Mouse (Mus musculus) gastrocnemius, adult 18-20 months (tissue): ENCODE measurements around the gene Alpi. TPM values are rescaled to one million over a fixed set of nuclear protein-coding genes. Genes with fewer than 3 reads are reported as not detected.

ENCODE experiments used
- DNase-seq: peaks from one replicate; pipeline ENCODE4 v3.0.0; 2021; ENCODE audit warnings: low spot score
- long read RNA-seq, 2 experiments: library from polyadenylated mRNA; stranded (forward); transcript quantifications; one replicate each; pipeline ENCODE4 v2.0.0; 2021
- total RNA-seq, 2 experiments: library from RNA; stranded (reverse); gene quantifications; 2 replicates each; pipeline ENCODE4 v1.2.3; 2021

The Alpi gene
- not detected for total RNA-seq
- long read RNA-seq, experiment 1, result 0 reads
- long read RNA-seq, experiment 2, result 0 reads

GRCm38 (mm10) chr1:87101411-87101810 is at the start of gene Alpi:
Gene Alpi (minus strand): TSS chr1:87101606.
- no peak for DNase-seq

- no peak for DNase-seq
These were observed 48.0 kb upstream of the Alpi start for GRCm38 (mm10) chr1:87149422-87149821.

GRCm38 (mm10) chr1:87143141-87143540 is 41.7 kb upstream of the Alpi start:
- no peak for DNase-seq

GRCm38 (mm10) chr1:87142456-87142855 is 41.0 kb upstream of the Alpi start:
- DNase-seq, result peak; percentile 9

GRCm38 (mm10) chr1:87141550-87141949 is 40.1 kb upstream of the Alpi start:
- no peak for DNase-seq

- no peak for DNase-seq
These were observed 30.4 kb upstream of the Alpi start for GRCm38 (mm10) chr1:87131803-87132202.

GRCm38 (mm10) chr1:87127206-87128030 is 26.0 kb upstream of the Alpi start:
- no peak for DNase-seq

GRCm38 (mm10) chr1:87124673-87125072 is 23.3 kb upstream of the Alpi start, which contains the start of gene Akp3:
Gene Akp3 (plus strand): TSS chr1:87124973.
- DNase-seq, result no peak

GRCm38 (mm10) chr1:87114784-87115183 is 13.4 kb upstream of the Alpi start:
- DNase-seq, result no peak

GRCm38 (mm10) chr1:87111719-87112354 is 10.4 kb upstream of the Alpi start:
- peak; percentile 37 for DNase-seq

GRCm38 (mm10) chr1:87108564-87108963 is 7.2 kb upstream of the Alpi start:
- no peak for DNase-seq

- DNase-seq, result no peak
These were observed 5.1 kb upstream of the Alpi start for GRCm38 (mm10) chr1:87106536-87106935.

GRCm38 (mm10) chr1:87103936-87104335 is 2.5 kb upstream of the Alpi start:
- no peak for DNase-seq

GRCm38 (mm10) chr1:87102114-87102513 is 708 bp upstream of the Alpi start:
- no peak for DNase-seq

- DNase-seq, result peak; percentile 37
These were observed 2.9 kb downstream of the Alpi start for GRCm38 (mm10) chr1:87098358-87098975.

- DNase-seq, result no peak
These were observed 5.8 kb downstream of the Alpi start for GRCm38 (mm10) chr1:87095642-87096041.

- DNase-seq, result no peak
These were observed 11.6 kb downstream of the Alpi start, which contains the start of gene Alppl2 for GRCm38 (mm10) chr1:87089828-87090227. Gene Alppl2 (minus strand): TSS chr1:87089928.

- no peak for DNase-seq
These were observed 12.2 kb downstream of the Alpi start for GRCm38 (mm10) chr1:87089251-87089650.

GRCm38 (mm10) chr1:87086964-87087363 is 14.4 kb downstream of the Alpi start:
- DNase-seq, result no peak

- no peak for DNase-seq
These were observed 15.2 kb downstream of the Alpi start for GRCm38 (mm10) chr1:87086196-87086595.

- no peak for DNase-seq
These were observed 27.6 kb downstream of the Alpi start for GRCm38 (mm10) chr1:87073776-87074175.

- DNase-seq, result no peak
These were observed 30.7 kb downstream of the Alpi start for GRCm38 (mm10) chr1:87070720-87071119.
